ENCODE assay signal across 8 mouse cellular contexts in genomic region chr13:23368583-23369420, GRCm38 (mm10). TPM values are rescaled to one million over a fixed set of nuclear protein-coding genes. Genes with fewer than 3 reads are reported as not detected.
DNase-seq lines count a peak whose midpoint lies in the region; ATAC-seq and TF ChIP-seq lines count a peak whose summit lies in the region.

TSS of gene Zfp322a (minus strand) at chr13:23369208.

- DNase-seq in 3134 (ENCODE audit: extremely low read depth, insufficient read length, low spot score), result peak; percentile 96
- peak; percentile 98 for DNase-seq in adrenal gland, postnatal 36 days
- DNase-seq in heart, adult 18-20 months, result peak; percentile 97 to 98
- DNase-seq in kidney, adult 2 months, result peak; percentile 99
- DNase-seq in spleen, adult 2 months (ENCODE audit: low read depth in 1 of 2, low spot score in 2 of 2), result peak; percentile 88 to 94

- peaks cover 5% of the 10 kb centered on the region; the same call in 1 of the 2 replicates for H3K36me3 ChIP-seq in embryonic facial prominence, embryonic 13.5 days
- no peaks in the 10 kb centered on the region for H3K36me3 ChIP-seq in kidney, adult 2 months (ENCODE audit: control insufficient read depth, insufficient read depth, low read length)
- peaks cover 21% of the 10 kb centered on the region for H3K36me3 ChIP-seq in limb, embryonic 12.5 days
- H3K36me3 ChIP-seq in midbrain, embryonic 15.5 days (replicated peaks), result no peaks in the 10 kb centered on the region
- H3K36me3 ChIP-seq in spleen, adult 2 months (ENCODE audit: control insufficient read depth, insufficient read depth, low read length), result no peaks in the 10 kb centered on the region

- TF ChIP-seq POLR2A in kidney, adult 2 months (IDR thresholded peaks at IDR 0.05; ENCODE audit: low read depth, low read length), result peak; percentile 92
- peak; percentile 82 for TF ChIP-seq POLR2A in spleen, adult 2 months (IDR thresholded peaks at IDR 0.05; ENCODE audit: low read depth, low read length)

- peak within 1 kb of the TSS; percentile 95 for H3K27ac ChIP-seq in embryonic facial prominence, embryonic 13.5 days
- peak within 1 kb of the TSS; percentile 93 for H3K27ac ChIP-seq in kidney, adult 2 months (ENCODE audit: insufficient read depth, low read depth, low read length)
- peak within 1 kb of the TSS; percentile 97 for H3K27ac ChIP-seq in limb, embryonic 12.5 days
- peak within 1 kb of the TSS; percentile 95 for H3K27ac ChIP-seq in midbrain, embryonic 15.5 days
- H3K27ac ChIP-seq in spleen, adult 2 months (ENCODE audit: insufficient read depth, low read length), result peak within 1 kb of the TSS; percentile 86

- no peak for TF ChIP-seq CTCF in kidney, adult 2 months (conservative IDR thresholded peaks at IDR 0.05; ENCODE audit: insufficient read depth, insufficient read length, low read depth, low read length)
- no peak for TF ChIP-seq CTCF in spleen, adult 2 months (IDR thresholded peaks at IDR 0.05; ENCODE audit: extremely low read depth, insufficient read depth, insufficient read length, insufficient replicate concordance)

- H3K9ac ChIP-seq in embryonic facial prominence, embryonic 13.5 days, result peak within 1 kb of the TSS; percentile 90
- H3K9ac ChIP-seq in limb, embryonic 12.5 days (replicated peaks), result peak within 1 kb of the TSS; percentile 76
- H3K9ac ChIP-seq in midbrain, embryonic 15.5 days, result peak within 1 kb of the TSS; percentile 88

- no peaks in the 10 kb centered on the region for H3K9me3 ChIP-seq in embryonic facial prominence, embryonic 13.5 days
- H3K9me3 ChIP-seq in limb, embryonic 12.5 days, result no peaks in the 10 kb centered on the region
- no peaks in the 10 kb centered on the region for H3K9me3 ChIP-seq in midbrain, embryonic 15.5 days

- H3K4me2 ChIP-seq in embryonic facial prominence, embryonic 13.5 days, result peak within 1 kb of the TSS; percentile 81
- H3K4me2 ChIP-seq in limb, embryonic 12.5 days, result peak within 1 kb of the TSS; percentile 70
- peak within 1 kb of the TSS; percentile 75 for H3K4me2 ChIP-seq in midbrain, embryonic 15.5 days

- peaks cover 23% of the 10 kb centered on the region for H3K4me1 ChIP-seq in embryonic facial prominence, embryonic 13.5 days
- no peaks in the 10 kb centered on the region for H3K4me1 ChIP-seq in kidney, adult 2 months (ENCODE audit: control insufficient read depth, insufficient read depth, low read length)
- peaks cover 26% of the 10 kb centered on the region for H3K4me1 ChIP-seq in limb, embryonic 12.5 days (replicated peaks)
- peaks cover 31% of the 10 kb centered on the region for H3K4me1 ChIP-seq in midbrain, embryonic 15.5 days
- peaks cover 3% of the 10 kb centered on the region; the same call in 1 of the 2 replicates for H3K4me1 ChIP-seq in spleen, adult 2 months (ENCODE audit: control insufficient read depth, insufficient read depth, insufficient read length)

- no peaks in the 10 kb centered on the region for H3K27me3 ChIP-seq in embryonic facial prominence, embryonic 13.5 days
- no peaks in the 10 kb centered on the region for H3K27me3 ChIP-seq in kidney, adult 2 months (replicated peaks; ENCODE audit: control insufficient read depth, insufficient read depth, low read length)
- no peaks in the 10 kb centered on the region for H3K27me3 ChIP-seq in limb, embryonic 12.5 days
- H3K27me3 ChIP-seq in midbrain, embryonic 15.5 days (replicated peaks), result no peaks in the 10 kb centered on the region
- H3K27me3 ChIP-seq in spleen, adult 2 months (ENCODE audit: control insufficient read depth, insufficient read depth, low read length), result no peaks in the 10 kb centered on the region

- peak; percentile 100 for ATAC-seq in embryonic facial prominence, embryonic 13.5 days (ENCODE audit: insufficient number of reproducible peaks, insufficient read depth, low FRiP score, low TSS enrichment, low read depth)
- peak; percentile 100 for ATAC-seq in limb, embryonic 12.5 days (ENCODE audit: insufficient number of reproducible peaks, insufficient read depth, low FRiP score, low TSS enrichment, low read depth)
- ATAC-seq in midbrain, embryonic 15.5 days (replicated peaks), result peak; percentile 100

- H3K4me3 ChIP-seq in embryonic facial prominence, embryonic 13.5 days, result peak within 1 kb of the TSS; percentile 78
- H3K4me3 ChIP-seq in kidney, adult 2 months (ENCODE audit: insufficient read depth, low read depth, low read length), result peak within 1 kb of the TSS; percentile 94
- H3K4me3 ChIP-seq in limb, embryonic 12.5 days (replicated peaks), result peak within 1 kb of the TSS; percentile 70
- peak within 1 kb of the TSS; percentile 82 for H3K4me3 ChIP-seq in midbrain, embryonic 15.5 days
- peak within 1 kb of the TSS; percentile 96 for H3K4me3 ChIP-seq in spleen, adult 2 months (ENCODE audit: extremely low read depth, insufficient read depth, insufficient read length)

- under 1% methylated on average over 55 of the region's 55 CpGs for WGBS in embryonic facial prominence, embryonic 13.5 days
- under 1% methylated on average over 55 of the region's 55 CpGs for WGBS in kidney, adult 2 months
- WGBS in limb, embryonic 12.5 days, result under 1% methylated on average over 55 of the region's 55 CpGs
- under 1% methylated on average over 55 of the region's 55 CpGs for WGBS in midbrain, embryonic 15.5 days
- WGBS in spleen, adult 2 months, result under 1% methylated on average over 55 of the region's 55 CpGs

RNA-seq across cellular contexts. Expression of gene Zfp322a, which starts in this region (rescaled TPM):
- total RNA-seq in adrenal gland, postnatal 36 days (2021), result 10 to 100 TPM; 19.4 to 21.2 TPM
- 60.5 and 63.8 TPM in 2 replicates for polyA plus RNA-seq in embryonic facial prominence, embryonic 13.5 days (2015; fragmentation: Nextera tagmentation; extraction: Ambion mirVana)
- 10 to 100 TPM; 16.7 to 17.3 TPM for total RNA-seq in heart, adult 18-20 months (2021)
- polyA plus RNA-seq in kidney, adult 2 months (2012; rRNA removed), result 1.1 and 1.9 TPM in 2 replicates
- 70.7 and 75.5 TPM in 2 replicates for polyA plus RNA-seq in limb, embryonic 12.5 days (2016; fragmentation: Nextera tagmentation; extraction: Ambion mirVana)
- 52.2 and 55.1 TPM in 2 replicates for polyA plus RNA-seq in midbrain, embryonic 15.5 days (2015; fragmentation: Nextera tagmentation; extraction: Ambion mirVana)
- polyA plus RNA-seq in spleen, adult 2 months (2012; rRNA removed), result 0.70 and 0.90 TPM in 2 replicates

Comparison
In these comparisons a context has a peak if more than half of its experiments do, and no peak if none do; other contexts are left out.
1. Peak in every context shown above with its lines: DNase-seq, ATAC-seq, H3K4me3 ChIP-seq and H3K27ac ChIP-seq.
2. RNA of gene Zfp322a (polyA plus RNA-seq): 70.7 to 75.5 TPM in limb, embryonic 12.5 days, 60.5 to 63.8 TPM in embryonic facial prominence, embryonic 13.5 days and 52.2 to 55.1 TPM in midbrain, embryonic 15.5 days; 1.1 to 1.9 TPM in kidney, adult 2 months and 0.70 to 0.90 TPM in spleen, adult 2 months; every median in the first group is over 10 times any median in the second.
3. Peak in DNase-seq, H3K4me3 ChIP-seq and H3K27ac ChIP-seq in spleen, adult 2 months; RNA of the gene not detected or under 1 TPM.